Mouse (Mus musculus) limb, embryonic 10.5 days (tissue): Measurements from ENCODE around the gene Fcgbp. TPM values are rescaled to one million over a fixed set of nuclear protein-coding genes. Genes with fewer than 3 reads are reported as not detected.
A peak's percentile ranks its signal among the peaks of the same experiment; 100 is the strongest.

ENCODE experiments used
- DNase-seq: peaks from one replicate; pipeline ENCODE4 v3.0.0-alpha.2; 2017; ENCODE audit warnings: low spot score
- H3K27ac ChIP-seq: fragments of 300-500 bp; sonication (generic); 2 replicates; pipeline ENCODE4 v1.5.1; 2016; ENCODE audit warnings: mild to moderate bottlenecking
- H3K27me3 ChIP-seq: fragments of 300-500 bp; sonication (generic); 2 replicates; pipeline ENCODE4 v1.6.1; 2016; ENCODE audit warnings: low read depth, mild to moderate bottlenecking; ENCODE audit not compliant: poor library complexity, severe bottlenecking
- H3K36me3 ChIP-seq: fragments of 300-500 bp; sonication (generic); 2 replicates; pipeline ENCODE4 v1.6.1; 2016; ENCODE audit warnings: mild to moderate bottlenecking, moderate library complexity
- H3K4me1 ChIP-seq: fragments of 300-500 bp; sonication (generic); 2 replicates; pipeline ENCODE4 v1.6.1; 2016
- H3K4me3 ChIP-seq: fragments of 300-500 bp; sonication (generic); 2 replicates; pipeline ENCODE4 v1.5.1; 2016; ENCODE audit warnings: mild to moderate bottlenecking, moderate library complexity
- H3K9me3 ChIP-seq: fragments of 300-500 bp; sonication (generic); replicated peaks from 2 replicates; pipeline ENCODE4 v1.6.1; 2016; ENCODE audit warnings: mild to moderate bottlenecking
- WGBS: fragments of 180-500 bp; shearing (Covaris S2); methylation state at CpG from one replicate; pipeline ENCODE4 v1.1.7; 2016; 5-methylcytosine and 5-hydroxymethylcytosine counted together
- polyA plus RNA-seq: library from polyadenylated mRNA; unstranded; fragments of >200 nt; fragmentation: Nextera tagmentation; extraction: Ambion mirVana; gene quantifications from 2 replicates; pipeline ENCODE4 v1.2.1, GENCODE M21; 2016

The Fcgbp gene
- polyA plus RNA-seq, 1 experiment from 2014 or later, result 0.31 TPM

DNA sequence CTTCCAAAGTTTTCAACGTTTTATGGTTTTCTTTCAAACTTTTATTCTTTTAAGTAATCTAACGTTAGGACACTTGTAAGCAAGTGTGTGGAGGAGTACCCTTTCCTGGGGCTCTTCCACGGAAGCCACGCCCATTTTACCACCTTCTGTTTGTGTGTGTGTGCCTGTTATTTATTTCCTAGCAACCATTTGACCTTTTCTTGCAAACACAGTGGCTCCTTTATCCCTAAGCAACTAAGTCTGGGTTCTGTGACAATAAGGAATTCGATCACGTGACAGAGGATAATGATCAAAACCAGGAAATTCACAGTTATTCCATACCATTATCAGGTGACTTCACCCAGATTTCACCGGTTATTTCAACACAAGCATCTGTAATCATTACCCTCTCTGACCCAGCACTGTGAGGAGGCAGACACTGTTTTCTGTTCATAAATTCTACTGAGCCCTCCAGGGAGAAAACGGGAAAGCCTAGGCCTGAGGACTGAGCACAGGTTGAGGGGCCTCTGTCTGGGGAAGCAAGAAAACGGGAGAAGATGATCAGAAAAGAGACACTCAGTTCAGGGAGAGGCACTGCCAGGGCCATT lies 90.2 kb downstream of the Fcgbp start:
- no peaks in the 10 kb centered on the region for H3K4me1 ChIP-seq
- no peaks in the 10 kb centered on the region for H3K36me3 ChIP-seq
- H3K27ac ChIP-seq, result no peak overlapping the region
- H3K4me3 ChIP-seq, result no peak overlapping the region
- H3K9me3 ChIP-seq, result no peaks in the 10 kb centered on the region; the same call in 1 of the 2 replicates
- no peak for DNase-seq
- 60% methylated on average over 9 of the region's 9 CpGs for WGBS
- H3K27me3 ChIP-seq, result no peaks in the 10 kb centered on the region

DNA sequence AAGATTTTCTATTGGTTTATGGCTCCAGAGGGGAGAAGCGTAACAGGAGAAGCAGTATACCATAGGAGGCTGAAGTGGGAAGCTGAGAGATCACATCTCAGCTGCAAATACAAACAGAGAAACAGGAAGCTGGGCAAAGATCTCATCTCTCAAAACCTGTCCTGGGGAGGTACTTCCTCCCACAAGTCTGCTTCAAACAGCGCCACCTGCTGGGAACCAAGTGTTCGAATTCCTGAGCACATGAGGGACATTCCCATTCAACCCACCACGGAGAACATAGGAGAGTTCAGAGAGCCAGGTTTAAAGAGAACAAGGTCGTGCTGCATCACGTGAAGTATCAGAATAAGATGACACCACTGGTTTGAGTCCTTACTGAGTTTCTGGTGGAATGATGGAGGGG lies 94.4 kb downstream of the Fcgbp start:
- WGBS, result 76% methylated on average over 6 of the region's 6 CpGs
- Histone ChIP-seq H3K4me3 (no peak overlapping the region), H3K27ac (no peak overlapping the region), H3K4me1 (peaks cover 10% of the 10 kb centered on the region), H3K36me3 (no peaks in the 10 kb centered on the region), H3K27me3 (no peaks in the 10 kb centered on the region), H3K9me3 (no peaks in the 10 kb centered on the region; the same call in 1 of the 2 replicates)
- no peak for DNase-seq

DNA sequence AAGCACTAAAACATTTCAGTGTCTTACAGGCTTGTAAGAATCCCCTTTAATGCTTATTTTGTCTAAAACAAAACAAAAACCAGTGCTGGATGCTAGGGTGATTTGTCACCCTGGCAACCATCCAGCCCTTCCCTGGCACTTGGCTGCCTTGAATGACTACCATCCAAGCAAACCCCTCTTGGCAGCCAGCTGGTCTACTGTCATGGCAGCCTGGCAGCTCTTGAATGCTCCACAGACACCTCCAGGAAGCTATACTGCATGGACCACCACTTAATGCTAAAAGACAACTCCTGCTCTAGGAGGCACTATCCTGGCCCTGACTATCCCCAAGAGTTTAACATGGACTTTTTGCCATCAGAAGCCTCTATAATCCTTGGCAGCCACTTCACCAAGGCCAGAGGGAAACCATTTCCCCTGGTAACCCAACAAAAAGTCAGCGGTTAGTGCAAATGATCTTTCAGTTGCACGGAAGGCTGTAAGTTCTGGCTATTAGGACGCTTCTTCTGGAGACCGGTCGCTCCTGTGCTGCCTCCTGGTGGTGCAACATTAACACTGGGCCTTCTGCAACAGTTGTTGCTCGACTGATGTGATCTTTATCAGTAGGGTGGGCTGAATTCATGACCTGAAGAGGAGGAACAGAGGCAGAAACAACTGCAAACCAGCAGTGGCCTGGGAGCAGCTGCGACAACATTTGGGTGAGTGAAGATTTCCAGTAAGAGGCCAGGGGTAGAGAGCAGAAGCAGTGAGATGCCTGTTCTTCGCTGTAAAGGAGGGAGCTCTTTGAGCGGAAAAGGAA lies 97.5 kb downstream of the Fcgbp start:
- Histone ChIP-seq H3K27me3 (no peaks in the 10 kb centered on the region), H3K27ac (peak overlapping the region; percentile 90), H3K4me3 (peak overlapping the region; percentile 93), H3K36me3 (no peaks in the 10 kb centered on the region), H3K4me1 (peaks cover 24% of the 10 kb centered on the region), H3K9me3 (no peaks in the 10 kb centered on the region; the same call in 1 of the 2 replicates)
- peak; percentile 74 for DNase-seq
- 11% methylated on average over 9 of the region's 9 CpGs for WGBS

GRCm38 (mm10) chr7:28169489-28170422 lies 98.7 kb downstream of the Fcgbp start, which contains the start of gene Fbl:
TSS of gene Fbl (plus strand) at chr7:28169710.
- peak; percentile 95 for DNase-seq
- H3K4me1 ChIP-seq, result peaks cover 24% of the 10 kb centered on the region
- H3K4me3 ChIP-seq, result peak within 1 kb of the TSS; percentile 93
- under 1% methylated on average over 80 of the region's 80 CpGs for WGBS
- H3K9me3 ChIP-seq, result no peaks in the 10 kb centered on the region; the same call in 1 of the 2 replicates
- H3K27ac ChIP-seq, result peak within 1 kb of the TSS; percentile 90
- peaks cover 11% of the 10 kb centered on the region for H3K36me3 ChIP-seq
- H3K27me3 ChIP-seq, result no peaks in the 10 kb centered on the region

Other genes with a start within 250 kb of the Fcgbp start
- gene Zfp59, start 232.6 kb upstream of the Fcgbp start, polyA plus RNA-seq, result 8.6 and 11.0 TPM in 2 replicates
- 3.6 and 3.9 TPM in 2 replicates for gene Zfp607a, start 213.7 kb upstream of the Fcgbp start, polyA plus RNA-seq
- gene Zfp974, start 141.8 kb upstream of the Fcgbp start, polyA plus RNA-seq, result 6.7 and 12.8 TPM in 2 replicates
- gene Zfp780b, start 92.1 kb upstream of the Fcgbp start, polyA plus RNA-seq, result 20.2 and 23.6 TPM in 2 replicates
- 8.1 and 8.6 TPM in 2 replicates for gene Zfp850, start 57.1 kb upstream of the Fcgbp start, polyA plus RNA-seq
- gene Psmc4, start 21.1 kb upstream of the Fcgbp start, polyA plus RNA-seq, result 438 and 454 TPM in 2 replicates
- gene 9530053A07Rik, start 58.2 kb downstream of the Fcgbp start, polyA plus RNA-seq, result 0.01 TPM in 1 of 2 replicates, not detected in the other
- 166 and 214 TPM in 2 replicates for gene Fbl, start 98.5 kb downstream of the Fcgbp start, polyA plus RNA-seq
- gene Dyrk1b, start 108.2 kb downstream of the Fcgbp start, polyA plus RNA-seq, result 13.4 and 21.0 TPM in 2 replicates
- 2.9 and 3.9 TPM in 2 replicates for gene Eid2, start 196.6 kb downstream of the Fcgbp start, polyA plus RNA-seq
- 7.6 and 11.2 TPM in 2 replicates for gene Eid2b, start 206.5 kb downstream of the Fcgbp start, polyA plus RNA-seq
- gene Selenov, start 219.9 kb downstream of the Fcgbp start, polyA plus RNA-seq, result not detected in 2 replicates
- gene Dll3, start 231.0 kb downstream of the Fcgbp start, polyA plus RNA-seq, result 0.56 and 2.3 TPM in 2 replicates
- gene Timm50, start 240.8 kb downstream of the Fcgbp start, polyA plus RNA-seq, result 223 and 243 TPM in 2 replicates